Mouse (Mus musculus) heart, embryonic 12.5 days (tissue): Measurements from ENCODE around the gene Cryab. TPM values are rescaled to one million over a fixed set of nuclear protein-coding genes. Genes with fewer than 3 reads are reported as not detected.
A peak's percentile ranks its signal among the peaks of the same experiment; 100 is the strongest.

ENCODE experiments used
- ATAC-seq: fragments of 200-750 bp; cut with Nextera tagmentation; 2 replicates; pipeline ENCODE4 v1.8.0; 2017; ENCODE audit warnings: moderate TSS enrichment, moderate library complexity; ENCODE audit not compliant: insufficient number of reproducible peaks, low FRiP score
- H3K27ac ChIP-seq: fragments of 300-500 bp; sonication (generic); 2 replicates; pipeline ENCODE4 v1.5.1; 2016; ENCODE audit warnings: mild to moderate bottlenecking, moderate library complexity; ENCODE audit not compliant: poor library complexity, severe bottlenecking
- H3K27me3 ChIP-seq: fragments of 300-500 bp; sonication (generic); replicated peaks from 2 replicates; pipeline ENCODE4 v1.6.1; 2016; ENCODE audit warnings: mild to moderate bottlenecking, moderate library complexity
- H3K36me3 ChIP-seq: fragments of 300-500 bp; sonication (generic); 2 replicates; pipeline ENCODE4 v1.6.1; 2016; ENCODE audit warnings: mild to moderate bottlenecking, moderate library complexity
- H3K4me1 ChIP-seq: fragments of 300-500 bp; sonication (generic); replicated peaks from 2 replicates; pipeline ENCODE4 v1.6.1; 2016; ENCODE audit warnings: mild to moderate bottlenecking
- H3K4me2 ChIP-seq: fragments of 300-500 bp; sonication (generic); 2 replicates; pipeline ENCODE4 v1.6.1; 2016; ENCODE audit warnings: mild to moderate bottlenecking, moderate library complexity
- H3K4me3 ChIP-seq: fragments of 300-500 bp; sonication (generic); 2 replicates; pipeline ENCODE4 v1.5.1; 2016; ENCODE audit warnings: mild to moderate bottlenecking
- H3K9ac ChIP-seq: fragments of 300-500 bp; sonication (generic); 2 replicates; pipeline ENCODE4 v1.6.1; 2016; ENCODE audit warnings: mild to moderate bottlenecking, moderate library complexity
- H3K9me3 ChIP-seq: fragments of 300-500 bp; sonication (generic); replicated peaks from 2 replicates; pipeline ENCODE4 v1.6.1; 2016; ENCODE audit warnings: mild to moderate bottlenecking, moderate library complexity
- WGBS: fragments of 180-500 bp; shearing (Covaris S2); methylation state at CpG from one replicate; pipeline ENCODE4 v1.1.7; 2016; 5-methylcytosine and 5-hydroxymethylcytosine counted together
- polyA plus RNA-seq: library from polyadenylated mRNA; unstranded; fragments of >200 nt; fragmentation: Nextera tagmentation; extraction: Ambion mirVana; gene quantifications from 2 replicates; pipeline ENCODE4 v1.2.1, GENCODE M21; 2016

Gene Cryab
- polyA plus RNA-seq, 1 experiment from 2014 or later: 1,032 TPM

DNA sequence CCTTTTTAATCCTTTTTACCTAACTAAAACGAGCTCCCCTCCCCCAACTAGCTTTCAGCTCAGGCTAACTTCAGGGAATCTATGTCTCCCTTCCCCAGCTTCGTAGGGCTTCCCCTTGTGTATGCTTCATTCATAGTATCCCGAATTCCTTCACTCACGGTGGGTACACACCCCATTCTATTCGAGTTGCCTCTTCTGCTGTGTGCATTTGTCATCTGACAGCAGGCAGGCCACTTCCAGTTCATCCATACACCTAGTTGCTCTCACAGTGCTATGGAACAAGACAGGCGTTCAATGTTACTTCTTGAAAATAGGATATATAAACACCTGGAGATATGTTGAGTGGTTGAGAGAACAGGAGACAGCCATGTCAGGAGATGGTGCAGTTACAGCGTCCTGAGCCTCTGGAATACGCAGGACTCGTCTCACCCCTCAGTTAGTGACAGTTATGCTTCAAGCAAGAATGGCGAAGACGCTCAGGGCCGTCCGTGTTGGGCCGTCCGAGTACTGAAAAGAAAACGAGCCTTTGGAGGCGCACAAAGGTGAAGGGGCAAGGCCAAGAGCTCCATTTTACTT, 16.5 kb downstream of the Cryab start:
- Histone ChIP-seq H3K4me2 (peak overlapping the region; percentile 92), H3K27me3 (no peaks in the 10 kb centered on the region), H3K36me3 (peaks cover 10% of the 10 kb centered on the region), H3K9ac (peak overlapping the region; percentile 70), H3K27ac (peak overlapping the region; percentile 91), H3K4me3 (peak overlapping the region; percentile 62), H3K4me1 (peaks cover 13% of the 10 kb centered on the region), H3K9me3 (no peaks in the 10 kb centered on the region)
- WGBS: 6% methylated on average over 17 of the region's 17 CpGs
- ATAC-seq: peak; percentile 1; the same call in 1 of the 2 replicates

- peak within 1 kb of the TSS; percentile 91 for H3K27ac ChIP-seq
- H3K36me3 ChIP-seq: peaks cover 10% of the 10 kb centered on the region
- H3K9me3 ChIP-seq: no peaks in the 10 kb centered on the region
- peak within 1 kb of the TSS; percentile 62 for H3K4me3 ChIP-seq
- H3K9ac ChIP-seq: peak within 1 kb of the TSS; percentile 70
- H3K27me3 ChIP-seq: no peaks in the 10 kb centered on the region
- peaks cover 13% of the 10 kb centered on the region for H3K4me1 ChIP-seq
- ATAC-seq: peak; percentile 98
- WGBS: 3% methylated on average over 59 of the region's 59 CpGs
- peak within 1 kb of the TSS; percentile 92 for H3K4me2 ChIP-seq
Measured at GRCm38 (mm10) chr9:50768107-50769002, 17.2 kb downstream of the Cryab start, which contains the start of gene Fdxacb1. Fdxacb1 (plus strand) TSS chr9:50768236.

GRCm38 (mm10) chr9:50770011-50770410, 18.9 kb downstream of the Cryab start:
- Histone ChIP-seq H3K27me3 (no peaks in the 10 kb centered on the region), H3K9ac (no peak overlapping the region), H3K36me3 (peaks cover 10% of the 10 kb centered on the region), H3K4me3 (no peak overlapping the region), H3K4me2 (no peak overlapping the region), H3K9me3 (no peaks in the 10 kb centered on the region), H3K27ac (no peak overlapping the region), H3K4me1 (peaks cover 13% of the 10 kb centered on the region)
- WGBS: 64% methylated on average over 2 of the region's 2 CpGs
- ATAC-seq: no peak

- no peaks in the 10 kb centered on the region for H3K27me3 ChIP-seq
- peaks cover 15% of the 10 kb centered on the region for H3K4me1 ChIP-seq
- WGBS: 73% methylated on average over 4 of the region's 4 CpGs
- H3K9me3 ChIP-seq: no peaks in the 10 kb centered on the region
- ATAC-seq: no peak
- H3K4me2 ChIP-seq: peak overlapping the region; percentile 33; the same call in 1 of the 2 replicates
- no peak overlapping the region for H3K4me3 ChIP-seq
- 0 out of 2 replicates have a peak overlapping the region, but pooled peaks have one; percentile 28 for H3K9ac ChIP-seq
- H3K27ac ChIP-seq: no peak overlapping the region
- peaks cover 17% of the 10 kb centered on the region for H3K36me3 ChIP-seq
Measured at GRCm38 (mm10) chr9:50774026-50774462, 22.9 kb downstream of the Cryab start.

- Histone ChIP-seq H3K9ac (peak within 1 kb of the TSS; percentile 92), H3K4me3 (peak within 1 kb of the TSS; percentile 88), H3K4me2 (peak within 1 kb of the TSS; percentile 82), H3K9me3 (no peaks in the 10 kb centered on the region), H3K27me3 (no peaks in the 10 kb centered on the region), H3K36me3 (peaks cover 27% of the 10 kb centered on the region), H3K4me1 (peaks cover 8% of the 10 kb centered on the region), H3K27ac (peak within 1 kb of the TSS; percentile 60)
- peak; percentile 78 for ATAC-seq
- WGBS: under 1% methylated on average over 51 of the region's 51 CpGs
Measured at GRCm38 (mm10) chr9:50774991-50775612, 24.0 kb downstream of the Cryab start, which contains the start of the genes Alg9 and 1110032A03Rik. Alg9 (plus strand) TSS chr9:50775019. 1110032A03Rik (minus strand) TSS chr9:50775520.

DNA sequence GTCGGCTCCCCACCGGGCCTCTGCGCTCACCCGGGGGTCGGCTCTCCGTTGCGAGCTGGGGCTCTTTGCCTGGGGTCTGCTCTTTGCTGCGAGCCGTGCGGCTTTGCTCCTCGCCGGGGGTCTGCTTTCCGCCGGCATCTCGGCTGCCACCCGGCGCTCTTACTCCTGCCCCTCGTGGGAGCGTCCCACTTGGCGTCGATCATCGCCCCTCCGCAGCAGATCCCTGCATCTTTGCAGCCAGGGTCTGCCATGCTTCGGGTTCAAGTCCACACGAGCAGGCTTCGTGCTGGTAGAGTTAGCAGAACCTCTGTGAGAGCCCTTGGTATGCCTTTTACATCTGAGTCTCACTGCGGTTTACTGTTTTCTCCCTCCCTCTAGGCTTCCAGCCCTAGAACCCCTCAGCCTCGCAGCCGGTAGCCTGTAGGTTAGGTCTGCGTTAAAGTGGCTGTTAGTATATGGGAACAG, 24.6 kb downstream of the Cryab start:
- H3K4me2 ChIP-seq: peak overlapping the region; percentile 82
- H3K36me3 ChIP-seq: peaks cover 31% of the 10 kb centered on the region
- ATAC-seq: peak; percentile 51
- H3K27ac ChIP-seq: peak overlapping the region; percentile 60; the same call in 1 of the 2 replicates
- H3K4me1 ChIP-seq: peaks cover 8% of the 10 kb centered on the region
- under 1% methylated on average over 27 of the region's 30 CpGs for WGBS
- peak overlapping the region; percentile 88 for H3K4me3 ChIP-seq
- H3K9me3 ChIP-seq: no peaks in the 10 kb centered on the region
- peak overlapping the region; percentile 92 for H3K9ac ChIP-seq
- H3K27me3 ChIP-seq: no peaks in the 10 kb centered on the region

GRCm38 (mm10) chr9:50776162-50776760, 25.1 kb downstream of the Cryab start:
- peak overlapping the region; percentile 88 for H3K4me3 ChIP-seq
- no peaks in the 10 kb centered on the region for H3K9me3 ChIP-seq
- H3K27ac ChIP-seq: no peak overlapping the region
- H3K4me1 ChIP-seq: peaks cover 8% of the 10 kb centered on the region
- peak overlapping the region; percentile 82 for H3K4me2 ChIP-seq
- WGBS: 54% methylated on average over 11 of the region's 11 CpGs
- no peak for ATAC-seq
- peaks cover 34% of the 10 kb centered on the region for H3K36me3 ChIP-seq
- H3K9ac ChIP-seq: peak overlapping the region; percentile 92
- no peaks in the 10 kb centered on the region for H3K27me3 ChIP-seq

GRCm38 (mm10) chr9:50782155-50782554, 31.0 kb downstream of the Cryab start:
- 66% methylated on average over 2 of the region's 2 CpGs for WGBS
- Histone ChIP-seq H3K4me1 (no peaks in the 10 kb centered on the region), H3K4me2 (no peak overlapping the region), H3K9ac (no peak overlapping the region), H3K27me3 (no peaks in the 10 kb centered on the region), H3K36me3 (peaks cover 84% of the 10 kb centered on the region), H3K4me3 (no peak overlapping the region), H3K27ac (no peak overlapping the region), H3K9me3 (no peaks in the 10 kb centered on the region)
- ATAC-seq: no peak

- no peaks in the 10 kb centered on the region for H3K9me3 ChIP-seq
- H3K4me3 ChIP-seq: no peak overlapping the region
- H3K4me1 ChIP-seq: no peaks in the 10 kb centered on the region
- ATAC-seq: no peak
- peaks cover 57% of the 10 kb centered on the region for H3K36me3 ChIP-seq
- 92% methylated on average over 3 of the region's 3 CpGs for WGBS
- no peaks in the 10 kb centered on the region for H3K27me3 ChIP-seq
- no peak overlapping the region for H3K9ac ChIP-seq
- no peak overlapping the region for H3K4me2 ChIP-seq
- H3K27ac ChIP-seq: no peak overlapping the region
Measured at GRCm38 (mm10) chr9:50795266-50795665, 44.1 kb downstream of the Cryab start.

- WGBS: 90% methylated on average over 8 of the region's 8 CpGs
- Histone ChIP-seq H3K27me3 (no peaks in the 10 kb centered on the region), H3K9ac (no peak overlapping the region)
Measured at GRCm38 (mm10) chr9:50796776-50797175, 45.7 kb downstream of the Cryab start.

More at GRCm38 (mm10) chr9:50796776-50797175, 45.7 kb downstream of the Cryab start:
- H3K4me2 ChIP-seq: no peak overlapping the region
- no peak for ATAC-seq
- peaks cover 53% of the 10 kb centered on the region for H3K36me3 ChIP-seq
- H3K27ac ChIP-seq: no peak overlapping the region
- H3K4me3 ChIP-seq: no peak overlapping the region
- H3K9me3 ChIP-seq: no peaks in the 10 kb centered on the region
- no peaks in the 10 kb centered on the region for H3K4me1 ChIP-seq
